Comparison of ENCODE assay signal across 8 mouse cellular contexts in genomic region chr12:34451198-34451597, GRCm38 (mm10).
A peak's percentile ranks its signal among the peaks of the same experiment; 100 is the strongest.
DNase-seq lines count a peak whose midpoint lies in the region; ATAC-seq and TF ChIP-seq lines count a peak whose summit lies in the region.
"Had no signal": no experiment of that assay in that cellular context is flagged by ENCODE, and none has a peak within 500 bp of the region (broad histone marks: within the 10 kb centered on the region; RNA-seq: fewer than 3 reads in every experiment).

No protein-coding gene starts in this region.

- ATAC-seq in stomach, postnatal 0 days (ENCODE audit: low FRiP score, low TSS enrichment) = no peak

- no peaks in the 10 kb centered on the region for H3K27me3 ChIP-seq in kidney, adult 2 months (replicated peaks; ENCODE audit: control insufficient read depth, insufficient read depth, low read length)
- no peaks in the 10 kb centered on the region for H3K27me3 ChIP-seq in stomach, postnatal 0 days (ENCODE audit: control insufficient read depth, insufficient read depth, low read length)
- H3K27me3 ChIP-seq: forebrain, embryonic 12.5 days had no signal

- TF ChIP-seq CTCF in kidney, adult 2 months (conservative IDR thresholded peaks at IDR 0.05; ENCODE audit: insufficient read depth, insufficient read length, low read depth, low read length) = peak; percentile 36; the same call in 1 of the 2 replicates
- peak; percentile 53 for TF ChIP-seq CTCF in stomach, postnatal 0 days (IDR thresholded peaks at IDR 0.05; ENCODE audit: low read depth)

- no peaks in the 10 kb centered on the region for H3K9me3 ChIP-seq in stomach, postnatal 0 days (ENCODE audit: control insufficient read depth, low read length)
- H3K9me3 ChIP-seq: forebrain, embryonic 12.5 days had no signal

- TF ChIP-seq POLR2A in kidney, adult 2 months (IDR thresholded peaks at IDR 0.05; ENCODE audit: low read depth, low read length) = no peak

- H3K4me3 ChIP-seq in kidney, adult 2 months (ENCODE audit: insufficient read depth, low read depth, low read length) = no peak overlapping the region
- no peak overlapping the region for H3K4me3 ChIP-seq in stomach, postnatal 0 days (ENCODE audit: low read depth, low read length)
- H3K4me3 ChIP-seq: forebrain, embryonic 12.5 days had no signal

- no peaks in the 10 kb centered on the region for H3K36me3 ChIP-seq in kidney, adult 2 months (ENCODE audit: control insufficient read depth, insufficient read depth, low read length)
- H3K36me3 ChIP-seq in stomach, postnatal 0 days (ENCODE audit: control insufficient read depth, insufficient read depth, low read length) = no peaks in the 10 kb centered on the region
- H3K36me3 ChIP-seq: forebrain, embryonic 12.5 days had no signal

- no peak overlapping the region for H3K4me2 ChIP-seq in stomach, postnatal 0 days (replicated peaks; ENCODE audit: low read depth)
- H3K4me2 ChIP-seq: forebrain, embryonic 12.5 days had no signal

- H3K27ac ChIP-seq in kidney, adult 2 months (ENCODE audit: insufficient read depth, low read depth, low read length) = no peak overlapping the region
- H3K27ac ChIP-seq in stomach, postnatal 0 days (replicated peaks) = no peak overlapping the region
- H3K27ac ChIP-seq: forebrain, embryonic 12.5 days had no signal

- no peaks in the 10 kb centered on the region for H3K4me1 ChIP-seq in kidney, adult 2 months (ENCODE audit: control insufficient read depth, insufficient read depth, low read length)
- no peaks in the 10 kb centered on the region for H3K4me1 ChIP-seq in stomach, postnatal 0 days (replicated peaks; ENCODE audit: control insufficient read depth, insufficient read depth)
- H3K4me1 ChIP-seq: forebrain, embryonic 12.5 days had no signal

- DNase-seq in kidney, adult 2 months = peak; percentile 6
- no peak for DNase-seq in kidney, postnatal 4 days
- DNase-seq in thymus, postnatal 14 days = peak; percentile 10
- no peak for DNase-seq in thymus, postnatal 36 days
- DNase-seq in cerebellum, postnatal 10 days = peak; percentile 57 to 59
- DNase-seq in stomach, postnatal 0 days (ENCODE audit: low spot score) = no peak
- no peak for DNase-seq in gastrocnemius, postnatal 10 days

- H3K9ac ChIP-seq in stomach, postnatal 0 days (ENCODE audit: low read length) = no peak overlapping the region
- H3K9ac ChIP-seq: forebrain, embryonic 12.5 days had no signal

- no peak for TF ChIP-seq EP300 in stomach, postnatal 0 days (optimal IDR thresholded peaks at IDR 0.05)

- WGBS in kidney, adult 2 months = 55% methylated on average over 2 of the region's 2 CpGs
- WGBS in stomach, postnatal 0 days = 58% methylated on average over 2 of the region's 2 CpGs

Comparison
In these comparisons a context has a peak if more than half of its experiments do, and no peak if none do; other contexts are left out.
1. DNase-seq: peak in kidney, adult 2 months (single experiment), thymus, postnatal 14 days (single experiment) and cerebellum, postnatal 10 days (2 of 2); none in kidney, postnatal 4 days (0 of 2), thymus, postnatal 36 days (0 of 2), stomach, postnatal 0 days (single experiment) and gastrocnemius, postnatal 10 days (single experiment).